Mouse (Mus musculus): ENCODE data around the gene Mrpl30. TPM values are rescaled to one million over a fixed set of nuclear protein-coding genes. Genes with fewer than 3 reads are reported as not detected.
A peak's percentile ranks its signal among the peaks of the same experiment; 100 is the strongest.

Mrpl30 gene
- total and polyA plus RNA-seq, 2 experiments from 2014 or later: 105 to 291 TPM

GRCm38 (mm10) chr1:37873157-37873556 is 17.1 kb upstream of the Mrpl30 start:
- no peak overlapping the region for H3K9ac ChIP-seq

GRCm38 (mm10) chr1:37877736-37878460 is 12.4 kb upstream of the Mrpl30 start:
- DNase-seq (no peak), ATAC-seq (no peak)
- Histone ChIP-seq H3K27me3 (ENCODE audit: insufficient read depth, low read length) (no peaks in the 10 kb centered on the region), H3K36me3 (ENCODE audit: insufficient read depth) (peaks cover 43% of the 10 kb centered on the region), H3K4me2 (ENCODE audit: low read depth) (no peak overlapping the region), H3K9me3 (ENCODE audit: low read length) (no peaks in the 10 kb centered on the region), H3K27ac (ENCODE audit: low read depth, low read length) (no peak overlapping the region), H3K4me3 (ENCODE audit: low read depth, low read length) (no peak overlapping the region), H3K4me1 (ENCODE audit: insufficient read depth) (peaks cover 4% of the 10 kb centered on the region; the same call in 1 of the 2 replicates), H3K9ac (no peak overlapping the region)
- TF ChIP-seq CTCF (IDR thresholded peaks at IDR 0.05; ENCODE audit: low read depth): no peak
- 91% methylated on average over 13 of the region's 13 CpGs for WGBS

More at GRCm38 (mm10) chr1:37873157-37873556, 17.1 kb upstream of the Mrpl30 start:
- ATAC-seq (no peak), DNase-seq (no peak)
- H3K4me1 ChIP-seq (ENCODE audit: insufficient read depth): peaks cover 7% of the 10 kb centered on the region; the same call in 1 of the 2 replicates
- no peak overlapping the region for H3K27ac ChIP-seq (ENCODE audit: low read depth, low read length)
- peaks cover 3% of the 10 kb centered on the region; the same call in 1 of the 2 replicates for H3K27me3 ChIP-seq (ENCODE audit: insufficient read depth, low read length)
- no peak for TF ChIP-seq CTCF (IDR thresholded peaks at IDR 0.05; ENCODE audit: low read depth)
- no peak overlapping the region for H3K4me3 ChIP-seq (ENCODE audit: low read depth, low read length)
- H3K9me3 ChIP-seq (ENCODE audit: low read length): no peaks in the 10 kb centered on the region
- WGBS: 92% methylated on average over 4 of the region's 4 CpGs
- H3K4me2 ChIP-seq (ENCODE audit: low read depth): peak overlapping the region; percentile 58; the same call in 1 of the 2 replicates
- peaks cover 25% of the 10 kb centered on the region for H3K36me3 ChIP-seq (ENCODE audit: insufficient read depth)

DNA sequence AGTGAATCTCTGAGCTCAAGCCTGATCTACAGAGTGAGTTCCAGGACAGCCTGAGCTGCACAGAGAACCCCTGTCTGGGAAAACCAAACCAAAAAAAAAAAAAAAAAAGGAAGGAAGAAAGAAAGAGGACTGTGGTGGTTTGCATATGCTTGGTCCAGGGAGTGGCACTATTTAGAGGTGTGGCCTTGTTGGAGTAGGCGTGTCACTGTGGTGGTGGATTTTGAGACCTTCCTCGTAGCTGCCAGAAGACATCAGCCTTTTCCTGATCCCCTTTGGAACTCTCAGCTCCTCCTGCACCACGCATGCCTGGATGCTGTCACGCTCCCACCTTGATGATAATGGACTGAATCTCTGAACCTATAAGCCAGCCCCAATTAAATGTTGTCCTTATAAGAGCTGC is 6.9 kb upstream of the Mrpl30 start:
- DNase-seq (no peak), ATAC-seq (no peak)
- 91% methylated on average over 4 of the region's 4 CpGs for WGBS
- H3K9ac ChIP-seq: no peak overlapping the region
- H3K27me3 ChIP-seq (ENCODE audit: insufficient read depth, low read length): no peaks in the 10 kb centered on the region
- H3K9me3 ChIP-seq (ENCODE audit: low read length): no peaks in the 10 kb centered on the region
- TF ChIP-seq CTCF (IDR thresholded peaks at IDR 0.05; ENCODE audit: low read depth): no peak
- H3K4me3 ChIP-seq (ENCODE audit: low read depth, low read length): no peak overlapping the region
- H3K4me1 ChIP-seq (ENCODE audit: insufficient read depth): no peaks in the 10 kb centered on the region
- no peak overlapping the region for H3K27ac ChIP-seq (ENCODE audit: low read depth, low read length)
- no peak overlapping the region for H3K4me2 ChIP-seq (ENCODE audit: low read depth)
- peaks cover 24% of the 10 kb centered on the region for H3K36me3 ChIP-seq (ENCODE audit: insufficient read depth)

DNA sequence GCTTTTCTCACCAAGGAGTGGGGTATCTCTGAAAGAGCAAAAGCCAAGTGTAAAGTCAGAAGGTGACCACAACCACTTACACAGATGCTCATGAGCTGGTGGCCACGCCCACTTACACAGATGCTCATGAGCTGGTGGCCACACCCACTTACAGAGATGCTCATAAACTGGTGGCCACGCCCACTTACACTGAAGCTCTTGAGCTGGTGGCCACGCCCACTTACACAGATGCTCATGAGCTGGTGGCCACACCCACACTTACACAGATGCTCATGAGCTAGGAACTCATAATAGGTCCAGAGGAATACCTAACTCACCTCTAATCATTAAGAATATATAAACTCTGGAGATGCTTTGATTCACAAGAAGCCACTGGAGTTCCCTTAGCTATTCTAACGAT is 5.8 kb upstream of the Mrpl30 start:
- Histone ChIP-seq H3K4me3 (ENCODE audit: low read depth, low read length) (no peak overlapping the region), H3K4me1 (ENCODE audit: insufficient read depth) (peaks cover 5% of the 10 kb centered on the region; the same call in 1 of the 2 replicates), H3K9ac (no peak overlapping the region), H3K27ac (ENCODE audit: low read depth, low read length) (no peak overlapping the region), H3K36me3 (ENCODE audit: insufficient read depth) (peaks cover 13% of the 10 kb centered on the region; the same call in 1 of the 2 replicates), H3K9me3 (ENCODE audit: low read length) (no peaks in the 10 kb centered on the region), H3K27me3 (ENCODE audit: insufficient read depth, low read length) (no peaks in the 10 kb centered on the region), H3K4me2 (ENCODE audit: low read depth) (no peak overlapping the region)
- ATAC-seq: no peak
- DNase-seq: no peak
- TF ChIP-seq CTCF (IDR thresholded peaks at IDR 0.05; ENCODE audit: low read depth): no peak
- WGBS: 87% methylated on average over 4 of the region's 4 CpGs

- 83% methylated on average over 7 of the region's 7 CpGs for WGBS
- H3K9ac ChIP-seq: 0 out of 2 replicates have a peak overlapping the region, but pooled peaks have one; percentile 63
These were observed 1.1 kb upstream of the Mrpl30 start for GRCm38 (mm10) chr1:37889206-37889605.

DNA sequence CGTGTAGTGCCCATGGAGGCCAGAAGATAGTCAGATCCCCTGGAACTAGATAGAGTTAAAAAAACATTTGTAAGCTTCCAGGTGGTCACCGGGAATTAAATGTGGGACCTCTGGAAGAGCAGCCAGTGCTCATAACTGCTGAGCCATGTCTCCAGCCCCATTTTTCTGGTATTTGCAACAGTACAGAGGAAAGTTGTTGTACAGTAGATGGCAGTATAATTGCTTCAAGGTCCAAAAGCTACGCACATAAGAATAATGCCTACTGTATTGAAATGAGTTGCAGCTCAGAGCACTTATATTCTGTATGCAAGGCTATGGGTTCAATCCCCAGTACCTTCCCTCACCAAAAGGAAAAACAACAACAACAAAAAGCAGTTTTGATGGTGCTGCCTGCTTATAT is 1.1 kb downstream of the Mrpl30 start:
- Histone ChIP-seq H3K27ac (ENCODE audit: low read depth, low read length) (no peak overlapping the region), H3K4me3 (ENCODE audit: low read depth, low read length) (peak overlapping the region; percentile 62), H3K9me3 (ENCODE audit: low read length) (no peaks in the 10 kb centered on the region), H3K36me3 (ENCODE audit: insufficient read depth) (peaks cover 18% of the 10 kb centered on the region; the same call in 1 of the 2 replicates), H3K4me2 (ENCODE audit: low read depth) (peak overlapping the region; percentile 65), H3K4me1 (ENCODE audit: insufficient read depth) (peaks cover 6% of the 10 kb centered on the region; the same call in 1 of the 2 replicates), H3K27me3 (ENCODE audit: insufficient read depth, low read length) (no peaks in the 10 kb centered on the region), H3K9ac (no peak overlapping the region)
- TF ChIP-seq CTCF (IDR thresholded peaks at IDR 0.05; ENCODE audit: low read depth): peak; percentile 62
- WGBS: 54% methylated on average over 3 of the region's 3 CpGs
- peak; percentile 31 for DNase-seq
- peak; percentile 30; the same call in 1 of the 2 replicates for ATAC-seq

More at GRCm38 (mm10) chr1:37889206-37889605, 1.1 kb upstream of the Mrpl30 start:
- Histone ChIP-seq H3K27ac (ENCODE audit: low read depth, low read length) (no peak overlapping the region), H3K9me3 (ENCODE audit: low read length) (no peaks in the 10 kb centered on the region), H3K4me1 (ENCODE audit: insufficient read depth) (peaks cover 6% of the 10 kb centered on the region; the same call in 1 of the 2 replicates), H3K4me3 (ENCODE audit: low read depth, low read length) (peak overlapping the region; percentile 62), H3K27me3 (ENCODE audit: insufficient read depth, low read length) (no peaks in the 10 kb centered on the region), H3K4me2 (ENCODE audit: low read depth) (peak overlapping the region; percentile 65), H3K36me3 (ENCODE audit: insufficient read depth) (no peaks in the 10 kb centered on the region)
- ATAC-seq (no peak), DNase-seq (no peak)
- no peak for TF ChIP-seq CTCF (IDR thresholded peaks at IDR 0.05; ENCODE audit: low read depth)

DNA sequence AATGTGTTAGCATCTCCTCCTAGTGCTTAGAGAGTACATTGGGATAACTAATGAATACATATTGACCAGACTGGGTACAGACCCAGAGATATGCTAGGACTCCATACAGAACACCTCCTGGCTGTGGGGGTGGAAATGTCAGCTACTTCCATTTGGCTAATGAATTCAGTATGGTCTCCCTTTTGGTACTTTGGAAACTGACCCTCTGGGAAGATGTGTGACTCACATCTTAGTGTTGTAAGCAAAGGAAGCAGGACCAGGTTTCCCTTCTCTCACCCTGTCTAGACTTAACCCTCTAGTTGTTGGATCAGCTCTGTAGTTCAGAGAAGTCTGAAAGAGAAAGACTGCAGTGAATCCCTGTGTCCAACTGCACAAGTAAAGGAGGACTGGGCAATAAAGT is 4.3 kb downstream of the Mrpl30 start:
- no peak overlapping the region for H3K4me2 ChIP-seq (ENCODE audit: low read depth)
- TF ChIP-seq CTCF (IDR thresholded peaks at IDR 0.05; ENCODE audit: low read depth): no peak
- no peaks in the 10 kb centered on the region for H3K27me3 ChIP-seq (ENCODE audit: insufficient read depth, low read length)
- no peak for ATAC-seq
- H3K27ac ChIP-seq (ENCODE audit: low read depth, low read length): no peak overlapping the region
- H3K9me3 ChIP-seq (ENCODE audit: low read length): no peaks in the 10 kb centered on the region
- DNase-seq: no peak
- H3K36me3 ChIP-seq (ENCODE audit: insufficient read depth): peaks cover 39% of the 10 kb centered on the region
- H3K9ac ChIP-seq: no peak overlapping the region
- H3K4me1 ChIP-seq (ENCODE audit: insufficient read depth): peaks cover under 1% of the 10 kb centered on the region; the same call in 1 of the 2 replicates
- H3K4me3 ChIP-seq (ENCODE audit: low read depth, low read length): no peak overlapping the region

Data from forebrain, postnatal 0 days (tissue).